Mouse (Mus musculus): ENCODE results near the gene Cuta.

GRCm38 (mm10) chr17:26936453-26936852 is 2.9 kb downstream of the Cuta start:
- TF ChIP-seq POLR2A (IDR thresholded peaks at IDR 0.05; ENCODE audit: insufficient read length, low read depth) (no peak), SRF (IDR thresholded peaks at IDR 0.05; ENCODE audit: control insufficient read depth, insufficient read length, low read depth) (no peak), POLR2AphosphoS2 (IDR thresholded peaks at IDR 0.05; ENCODE audit: insufficient read length, low read depth) (no peak), TCF3 (IDR thresholded peaks at IDR 0.05; ENCODE audit: insufficient read length, low read depth) (no peak), CEBPB (IDR thresholded peaks at IDR 0.05; ENCODE audit: insufficient read depth, poor library complexity, severe bottlenecking) (no peak), USF1 (IDR thresholded peaks at IDR 0.05; ENCODE audit: low read depth) (no peak)
